Mouse (Mus musculus) limb, embryonic 12.5 days (tissue): Measurements from ENCODE around the gene Fry. TPM values are rescaled to one million over a fixed set of nuclear protein-coding genes. Genes with fewer than 3 reads are reported as not detected.

Experiments
- ATAC-seq: fragments of 200-750 bp; cut with Nextera tagmentation; 2 replicates; pipeline ENCODE4 v1.8.0; 2017; ENCODE audit warnings: low read depth, moderate TSS enrichment; ENCODE audit not compliant: insufficient number of reproducible peaks, insufficient read depth, low FRiP score, low TSS enrichment
- H3K27ac ChIP-seq: fragments of 300-500 bp; sonication (generic); 2 replicates; pipeline ENCODE4 v1.5.1; 2016; ENCODE audit warnings: mild to moderate bottlenecking, moderate library complexity
- H3K27me3 ChIP-seq: fragments of 300-500 bp; sonication (generic); 2 replicates; pipeline ENCODE4 v1.6.1; 2016; ENCODE audit warnings: mild to moderate bottlenecking, moderate library complexity
- H3K36me3 ChIP-seq: fragments of 300-500 bp; sonication (generic); 2 replicates; pipeline ENCODE4 v1.6.1; 2016; ENCODE audit warnings: mild to moderate bottlenecking, moderate library complexity
- H3K4me1 ChIP-seq: fragments of 300-500 bp; sonication (generic); replicated peaks from 2 replicates; pipeline ENCODE4 v1.6.1; 2016
- H3K4me2 ChIP-seq: fragments of 300-500 bp; sonication (generic); 2 replicates; pipeline ENCODE4 v1.6.1; 2016; ENCODE audit warnings: mild to moderate bottlenecking, moderate library complexity
- H3K4me3 ChIP-seq: fragments of 300-500 bp; sonication (generic); replicated peaks from 2 replicates; pipeline ENCODE4 v1.5.1; 2016; ENCODE audit warnings: mild to moderate bottlenecking
- H3K9ac ChIP-seq: fragments of 300-500 bp; sonication (generic); replicated peaks from 2 replicates; pipeline ENCODE4 v1.6.1; 2016; ENCODE audit warnings: mild to moderate bottlenecking, moderate library complexity
- H3K9me3 ChIP-seq: fragments of 300-500 bp; sonication (generic); 2 replicates; pipeline ENCODE4 v1.6.1; 2016; ENCODE audit warnings: mild to moderate bottlenecking, moderate library complexity
- WGBS: fragments of 180-500 bp; shearing (Covaris S2); methylation state at CpG from one replicate; pipeline ENCODE4 v1.1.7; 2016; 5-methylcytosine and 5-hydroxymethylcytosine counted together
- polyA plus RNA-seq: library from polyadenylated mRNA; unstranded; fragments of >200 nt; fragmentation: Nextera tagmentation; extraction: Ambion mirVana; gene quantifications from 2 replicates; pipeline ENCODE4 v1.2.1, GENCODE M21; 2016

Fry gene
- polyA plus RNA-seq, 1 experiment from 2014 or later: 7.3 TPM

DNA sequence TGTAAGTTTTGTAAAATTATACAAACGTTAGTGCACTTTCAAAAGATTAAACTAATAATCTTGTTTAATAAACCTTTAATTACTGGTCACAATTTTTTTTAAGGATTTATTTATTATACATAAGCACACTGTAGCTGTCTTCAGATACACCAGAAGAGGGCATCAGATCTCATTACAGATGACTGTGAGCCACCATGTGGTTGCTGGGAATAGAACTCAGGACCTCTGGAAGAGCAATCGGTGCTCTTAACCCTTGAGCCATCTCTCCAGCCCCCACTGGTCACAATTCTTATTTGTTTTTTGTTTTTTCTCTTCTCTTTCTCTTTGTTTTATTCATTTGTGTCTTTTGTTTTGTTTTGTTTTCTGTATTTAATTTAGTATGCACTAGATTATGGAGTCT, 406.8 kb downstream of the Fry start:
- Histone ChIP-seq H3K4me1 (peaks cover 7% of the 10 kb centered on the region), H3K27ac (no peak overlapping the region), H3K4me3 (no peak overlapping the region), H3K27me3 (no peaks in the 10 kb centered on the region), H3K4me2 (no peak overlapping the region), H3K36me3 (peaks cover 11% of the 10 kb centered on the region), H3K9ac (no peak overlapping the region), H3K9me3 (no peaks in the 10 kb centered on the region)
- no peak for ATAC-seq
- 87% methylated on average over 2 of the region's 2 CpGs for WGBS

- Histone ChIP-seq H3K4me2 (no peak overlapping the region), H3K27ac (no peak overlapping the region), H3K9me3 (peaks cover 10% of the 10 kb centered on the region), H3K36me3 (peaks cover 43% of the 10 kb centered on the region), H3K9ac (no peak overlapping the region), H3K27me3 (no peaks in the 10 kb centered on the region), H3K4me1 (no peaks in the 10 kb centered on the region), H3K4me3 (no peak overlapping the region)
- ATAC-seq: no peak
- WGBS: 96% methylated on average over 1 of the region's 1 CpGs
Observed at GRCm38 (mm10) chr5:150541302-150541701, 422.9 kb downstream of the Fry start.

- no peak for ATAC-seq
- H3K36me3 ChIP-seq: peaks cover 28% of the 10 kb centered on the region
- H3K4me1 ChIP-seq: no peaks in the 10 kb centered on the region
- H3K9ac ChIP-seq: no peak overlapping the region
- WGBS: 93% methylated on average over 2 of the region's 2 CpGs
- no peak overlapping the region for H3K27ac ChIP-seq
- no peak overlapping the region for H3K4me3 ChIP-seq
- no peaks in the 10 kb centered on the region for H3K27me3 ChIP-seq
- H3K4me2 ChIP-seq: no peak overlapping the region
- H3K9me3 ChIP-seq: peaks cover 10% of the 10 kb centered on the region
Observed at GRCm38 (mm10) chr5:150543184-150543583, 424.7 kb downstream of the Fry start.

Other genes starting within 250 kb of the Fry start
- gene Rxfp2, start 100.0 kb upstream of the Fry start, polyA plus RNA-seq: 0.60 and 2.0 TPM in 2 replicates